Mouse (Mus musculus): ENCODE results near the gene Gmps. TPM values are rescaled to one million over a fixed set of nuclear protein-coding genes. Genes with fewer than 3 reads are reported as not detected.

The Gmps gene
- polyA plus RNA-seq, 1 experiment from 2014 or later: 57.5 TPM

DNA sequence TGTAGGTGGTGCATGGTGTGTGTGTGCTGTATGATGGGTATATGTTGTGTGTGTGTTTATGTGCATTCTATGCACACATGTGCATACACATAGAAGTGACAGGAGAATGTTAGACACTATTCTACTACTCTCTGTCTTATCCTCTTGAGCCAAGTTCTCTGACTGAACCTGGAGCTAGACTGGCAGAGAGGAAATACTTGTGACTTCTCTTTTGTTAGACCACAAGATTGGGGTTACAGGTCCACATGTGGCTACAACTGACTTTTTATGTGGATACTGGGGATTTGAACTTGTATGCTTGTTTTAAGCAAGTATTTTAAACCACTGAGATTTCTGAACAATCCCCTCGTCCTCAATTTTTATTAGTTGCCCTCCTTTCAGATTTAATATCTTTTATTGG, 10.8 kb downstream of the Gmps start:
- WGBS: 88% methylated on average over 1 of the region's 1 CpGs
- Histone ChIP-seq H3K27me3 (no peaks in the 10 kb centered on the region), H3K36me3 (peaks cover 48% of the 10 kb centered on the region), H3K4me2 (replicated peaks) (no peak overlapping the region), H3K4me1 (no peaks in the 10 kb centered on the region), H3K9me3 (no peaks in the 10 kb centered on the region), H3K9ac (no peak overlapping the region), H3K27ac (no peak overlapping the region), H3K4me3 (no peak overlapping the region)
- no peak for ATAC-seq (ENCODE audit: insufficient number of reproducible peaks, insufficient read depth, low FRiP score, low TSS enrichment)

DNA sequence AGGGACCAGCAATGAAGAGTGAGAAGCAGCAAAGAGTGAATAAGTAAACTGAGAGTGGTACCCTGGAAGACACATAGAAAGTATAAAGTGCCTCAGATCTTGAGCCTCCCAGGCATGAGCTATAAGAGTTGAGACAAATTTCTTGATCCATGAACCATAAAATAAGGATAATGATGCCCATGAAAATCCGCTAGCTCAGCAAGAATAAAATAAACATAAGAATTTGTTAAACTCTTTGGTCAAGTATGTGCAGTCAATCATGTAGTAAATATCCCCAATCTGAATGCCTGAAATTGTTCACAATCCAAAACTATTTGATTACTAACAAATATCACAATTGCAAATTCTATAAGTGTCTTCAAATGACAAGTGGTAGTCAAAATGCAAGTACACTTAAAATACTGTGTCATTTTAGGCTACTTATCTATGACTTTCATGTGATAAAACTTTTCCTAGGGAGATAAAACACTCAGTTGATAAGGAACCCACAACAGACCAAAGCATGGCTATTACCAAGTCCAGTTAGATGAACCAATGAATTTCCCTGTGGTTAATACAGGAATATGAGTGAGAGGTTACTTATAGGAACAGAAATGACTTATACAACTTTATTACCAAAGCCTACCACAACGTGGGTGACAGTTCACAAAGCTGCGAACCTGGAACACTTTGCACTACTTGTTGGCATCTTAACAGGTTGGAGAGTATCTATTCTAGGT, 13.0 kb downstream of the Gmps start:
- peaks cover 58% of the 10 kb centered on the region for H3K36me3 ChIP-seq
- H3K9me3 ChIP-seq: no peaks in the 10 kb centered on the region
- no peaks in the 10 kb centered on the region for H3K4me1 ChIP-seq
- 92% methylated on average over 3 of the region's 3 CpGs for WGBS
- H3K27ac ChIP-seq: no peak overlapping the region
- no peak overlapping the region for H3K4me3 ChIP-seq
- H3K9ac ChIP-seq: no peak overlapping the region
- H3K27me3 ChIP-seq: no peaks in the 10 kb centered on the region
- ATAC-seq (ENCODE audit: insufficient number of reproducible peaks, insufficient read depth, low FRiP score, low TSS enrichment): no peak
- no peak overlapping the region for H3K4me2 ChIP-seq (replicated peaks)

DNA sequence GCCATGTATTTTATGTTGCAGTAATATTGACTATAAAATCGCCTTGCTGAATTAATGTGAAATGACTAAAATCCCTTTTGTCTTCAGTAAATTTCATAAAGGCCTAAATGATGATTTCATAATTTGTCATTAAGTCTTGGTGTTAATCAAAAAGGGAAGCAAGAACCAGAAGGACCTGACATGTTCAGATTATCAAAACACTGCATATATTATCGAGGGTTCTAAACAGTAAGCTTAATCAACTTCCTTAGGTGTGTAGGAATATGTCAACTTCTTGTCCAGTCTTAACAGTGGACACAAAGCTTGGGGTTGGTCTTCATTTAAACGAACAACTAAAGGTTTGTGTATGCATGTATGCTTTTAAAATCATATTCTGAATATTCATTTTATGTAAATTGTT, 45.5 kb downstream of the Gmps start:
- H3K36me3 ChIP-seq: peaks cover 2% of the 10 kb centered on the region; the same call in 1 of the 2 replicates
- H3K9me3 ChIP-seq: no peaks in the 10 kb centered on the region
- H3K27ac ChIP-seq: no peak overlapping the region
- H3K4me3 ChIP-seq: no peak overlapping the region
- no peaks in the 10 kb centered on the region for H3K27me3 ChIP-seq
- H3K4me2 ChIP-seq (replicated peaks): no peak overlapping the region
- no peak for ATAC-seq (ENCODE audit: insufficient number of reproducible peaks, insufficient read depth, low FRiP score, low TSS enrichment)
- H3K4me1 ChIP-seq: no peaks in the 10 kb centered on the region
- no peak overlapping the region for H3K9ac ChIP-seq
- WGBS: 91% methylated on average over 3 of the region's 3 CpGs

DNA sequence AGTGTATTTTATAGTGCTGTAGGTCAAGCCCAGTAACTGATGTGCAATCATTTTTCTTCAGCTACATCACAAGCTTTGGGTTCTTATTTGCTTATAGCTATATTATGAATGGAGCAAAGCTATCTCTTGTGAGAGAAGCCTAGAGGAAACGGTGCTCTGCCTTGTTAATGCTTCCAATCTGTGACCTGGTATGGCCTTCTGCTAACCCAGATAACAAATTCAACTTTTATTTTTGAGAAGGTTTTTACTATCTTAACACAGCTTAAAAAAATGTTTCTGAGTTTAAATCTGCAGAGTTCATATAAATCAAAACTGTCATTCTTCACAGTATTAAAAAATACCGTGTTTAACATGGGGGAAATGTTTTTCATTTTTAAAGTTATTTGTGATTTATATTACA, 46.0 kb downstream of the Gmps start:
- Histone ChIP-seq H3K4me1 (no peaks in the 10 kb centered on the region), H3K4me3 (no peak overlapping the region), H3K27ac (no peak overlapping the region), H3K36me3 (peaks cover 2% of the 10 kb centered on the region; the same call in 1 of the 2 replicates), H3K9ac (no peak overlapping the region), H3K27me3 (no peaks in the 10 kb centered on the region), H3K9me3 (no peaks in the 10 kb centered on the region), H3K4me2 (replicated peaks) (no peak overlapping the region)
- ATAC-seq (ENCODE audit: insufficient number of reproducible peaks, insufficient read depth, low FRiP score, low TSS enrichment): no peak
- WGBS: 79% methylated on average over 2 of the region's 2 CpGs

DNA sequence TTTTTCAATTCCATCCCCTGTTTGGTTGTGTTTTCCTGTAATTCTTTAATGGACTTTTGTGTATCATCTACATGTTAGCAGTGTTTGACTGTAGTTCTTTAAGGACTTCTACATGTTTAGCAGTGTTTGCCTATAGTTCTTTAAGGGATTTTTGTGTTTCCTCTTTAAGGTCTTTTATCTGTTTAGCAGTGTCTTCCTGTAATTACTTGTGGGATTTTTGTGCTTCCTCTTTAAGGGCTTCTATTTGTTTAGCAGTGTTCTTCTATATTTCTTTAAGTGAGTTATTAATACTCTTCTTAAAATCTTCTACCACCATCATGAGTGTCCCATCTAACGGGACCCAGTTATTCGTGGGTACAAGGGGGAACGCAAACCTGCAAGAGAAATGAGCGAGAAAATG, 53.9 kb downstream of the Gmps start:
- no peaks in the 10 kb centered on the region for H3K4me1 ChIP-seq
- no peaks in the 10 kb centered on the region for H3K9me3 ChIP-seq
- no peaks in the 10 kb centered on the region for H3K27me3 ChIP-seq
- H3K27ac ChIP-seq: no peak overlapping the region
- no peak for ATAC-seq (ENCODE audit: insufficient number of reproducible peaks, insufficient read depth, low FRiP score, low TSS enrichment)
- no peaks in the 10 kb centered on the region for H3K36me3 ChIP-seq
- 98% methylated on average over 4 of the region's 4 CpGs for WGBS
- H3K4me2 ChIP-seq (replicated peaks): no peak overlapping the region
- H3K4me3 ChIP-seq: no peak overlapping the region
- no peak overlapping the region for H3K9ac ChIP-seq

DNA sequence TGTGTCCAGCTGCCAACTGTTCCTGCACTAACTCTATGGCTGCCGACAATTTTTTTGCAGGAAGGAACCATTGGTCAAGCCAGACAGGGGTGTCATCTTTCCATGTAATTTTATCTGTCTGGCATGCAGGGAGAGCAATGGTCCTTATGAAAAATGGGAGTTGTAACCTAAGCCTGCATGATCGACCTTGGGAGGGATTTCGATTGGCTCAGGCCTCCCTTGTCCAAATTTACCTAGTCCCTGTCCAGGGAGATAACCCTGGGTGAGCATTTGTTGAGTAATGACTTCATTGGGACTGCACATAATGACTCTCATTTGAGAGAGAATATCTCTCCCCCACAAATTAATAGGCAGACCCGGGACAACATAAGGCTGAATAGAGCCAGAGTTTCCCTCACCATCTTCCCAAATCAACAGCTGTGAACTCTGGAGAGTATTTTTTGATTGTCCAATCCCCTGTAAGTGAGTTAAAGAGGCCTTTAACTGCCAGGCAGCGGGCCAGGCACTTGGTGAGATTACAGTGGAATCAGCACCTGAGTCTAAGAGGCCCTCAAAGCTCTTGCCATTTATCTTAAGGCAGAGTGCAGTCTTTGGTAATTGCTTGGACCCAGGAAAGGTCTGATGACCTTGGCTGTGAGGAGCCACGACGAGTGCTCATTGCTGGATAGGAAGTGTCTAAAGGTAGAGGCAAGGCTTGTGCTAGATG, 62.4 kb downstream of the Gmps start:
- H3K9ac ChIP-seq: no peak overlapping the region
- H3K27ac ChIP-seq: no peak overlapping the region
- no peak overlapping the region for H3K4me3 ChIP-seq
- no peak overlapping the region for H3K4me2 ChIP-seq (replicated peaks)
- no peaks in the 10 kb centered on the region for H3K36me3 ChIP-seq
- H3K9me3 ChIP-seq: no peaks in the 10 kb centered on the region
- no peak for ATAC-seq (ENCODE audit: insufficient number of reproducible peaks, insufficient read depth, low FRiP score, low TSS enrichment)
- H3K4me1 ChIP-seq: no peaks in the 10 kb centered on the region
- H3K27me3 ChIP-seq: no peaks in the 10 kb centered on the region
- WGBS: 76% methylated on average over 7 of the region's 7 CpGs

DNA sequence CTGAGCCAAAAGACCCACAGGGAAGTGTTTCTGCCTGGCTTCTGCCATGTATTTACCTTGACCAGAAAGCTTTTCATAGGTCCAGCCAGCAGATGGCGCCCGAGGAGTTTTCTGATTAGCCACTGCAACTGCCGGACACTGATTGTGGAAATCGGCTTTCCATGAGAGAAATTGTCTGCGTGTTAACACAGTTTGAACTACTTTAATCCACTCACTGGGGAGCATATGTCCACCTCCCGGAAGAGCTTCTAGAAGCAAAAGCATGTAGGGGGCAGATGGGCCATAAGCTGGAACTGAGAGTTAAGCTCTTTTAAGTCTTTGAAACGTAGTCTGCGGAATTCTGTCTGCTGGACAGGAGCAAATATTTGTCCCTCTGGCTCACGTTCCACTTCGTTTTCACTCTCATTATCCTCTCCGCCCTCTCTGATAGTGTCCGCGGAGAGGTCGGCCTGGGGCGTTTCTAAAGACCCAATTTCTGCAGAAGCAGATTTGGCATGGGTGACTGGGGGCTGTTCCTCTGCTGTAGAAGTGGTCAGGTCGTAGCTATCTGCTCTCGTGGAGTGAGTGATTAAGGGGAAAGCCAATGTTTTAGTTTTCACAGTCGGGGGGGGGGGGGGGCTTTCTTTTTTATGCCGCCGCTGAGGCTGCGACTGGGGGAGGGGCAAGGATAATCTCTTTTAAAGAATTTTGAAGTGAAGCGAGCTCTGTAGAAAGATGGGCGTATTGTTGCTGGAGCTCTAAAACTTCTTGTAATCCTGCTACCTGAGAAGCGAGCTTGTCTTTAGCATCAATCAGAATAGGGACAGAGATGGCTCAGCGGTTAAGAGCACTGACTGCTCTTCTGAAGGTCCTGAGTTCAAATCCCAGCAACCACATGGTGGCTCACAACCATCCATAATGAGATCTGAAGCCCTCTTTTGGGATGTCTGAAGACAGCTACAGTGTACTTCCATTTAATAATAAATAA, 64.2 kb downstream of the Gmps start:
- H3K4me2 ChIP-seq (replicated peaks): peak overlapping the region; percentile 73
- H3K9me3 ChIP-seq: no peaks in the 10 kb centered on the region
- no peaks in the 10 kb centered on the region for H3K36me3 ChIP-seq
- ATAC-seq (ENCODE audit: insufficient number of reproducible peaks, insufficient read depth, low FRiP score, low TSS enrichment): peak; percentile 81; the same call in 1 of the 2 replicates
- H3K9ac ChIP-seq: peak overlapping the region; percentile 25
- H3K27ac ChIP-seq: no peak overlapping the region
- no peaks in the 10 kb centered on the region for H3K27me3 ChIP-seq
- WGBS: 11% methylated on average over 25 of the region's 25 CpGs
- peak overlapping the region; percentile 36 for H3K4me3 ChIP-seq
- no peaks in the 10 kb centered on the region for H3K4me1 ChIP-seq

Other genes with a start within 250 kb of the Gmps start
- 5.7 and 8.4 TPM in 2 replicates for gene Plch1, start 76.6 kb upstream of the Gmps start, polyA plus RNA-seq (2016; fragmentation: Nextera tagmentation; extraction: Ambion mirVana)
- 5.4 and 7.1 TPM in 2 replicates for gene E130311K13Rik, start 46.6 kb upstream of the Gmps start, polyA plus RNA-seq (2016; fragmentation: Nextera tagmentation; extraction: Ambion mirVana)
- 16.5 and 17.3 TPM in 2 replicates for gene Slc33a1, start 11.3 kb upstream of the Gmps start, polyA plus RNA-seq (2016; fragmentation: Nextera tagmentation; extraction: Ambion mirVana)
- 0.05 and 0.08 TPM in 2 replicates for gene Vmn2r1, start 105.4 kb downstream of the Gmps start, polyA plus RNA-seq (2016; fragmentation: Nextera tagmentation; extraction: Ambion mirVana)
- gene Vmn2r2, start 165.8 kb downstream of the Gmps start, polyA plus RNA-seq (2016; fragmentation: Nextera tagmentation; extraction: Ambion mirVana): 0.05 TPM in 1 of 2 replicates, not detected in the other

All from embryonic facial prominence, embryonic 12.5 days (tissue).